Mouse (Mus musculus): ENCODE measurements at regions not wholly inside any gene's neighbourhood (a gene's known extent, or its start where the extent isn't known, plus 50 kb on each side); places are given as distances from the start of the nearest gene placed in this dataset.

GRCm38 (mm10) chr12:26075638-26076254 is 339.3 kb downstream of the Rnf144a start:
- TF ChIP-seq USF1 (IDR thresholded peaks at IDR 0.05; ENCODE audit: low read depth), result no peak
- TF ChIP-seq CTCF (IDR thresholded peaks at IDR 0.05; ENCODE audit: control insufficient read depth, insufficient read depth, insufficient read length), result no peak
- no peak for TF ChIP-seq MAX (IDR thresholded peaks at IDR 0.05)
- TF ChIP-seq MYOG (IDR thresholded peaks at IDR 0.05; ENCODE audit: control insufficient read depth, extremely low read depth, insufficient read length), result no peak
- TF ChIP-seq MYOD1 (IDR thresholded peaks at IDR 0.05; ENCODE audit: control insufficient read depth, insufficient read length, low read depth), result no peak
- TF ChIP-seq CEBPB (IDR thresholded peaks at IDR 0.05; ENCODE audit: low read depth), result no peak
